Mouse (Mus musculus) frontal cortex, postnatal 14 days (tissue): ENCODE measurements around the gene Per1.

Experiments
- DNase-seq, 2 experiments: peaks; one replicate each; pipeline ENCODE4 v3.0.0; 2022; ENCODE audit warnings: low spot score in 2 of 2

The Per1 gene

DNA sequence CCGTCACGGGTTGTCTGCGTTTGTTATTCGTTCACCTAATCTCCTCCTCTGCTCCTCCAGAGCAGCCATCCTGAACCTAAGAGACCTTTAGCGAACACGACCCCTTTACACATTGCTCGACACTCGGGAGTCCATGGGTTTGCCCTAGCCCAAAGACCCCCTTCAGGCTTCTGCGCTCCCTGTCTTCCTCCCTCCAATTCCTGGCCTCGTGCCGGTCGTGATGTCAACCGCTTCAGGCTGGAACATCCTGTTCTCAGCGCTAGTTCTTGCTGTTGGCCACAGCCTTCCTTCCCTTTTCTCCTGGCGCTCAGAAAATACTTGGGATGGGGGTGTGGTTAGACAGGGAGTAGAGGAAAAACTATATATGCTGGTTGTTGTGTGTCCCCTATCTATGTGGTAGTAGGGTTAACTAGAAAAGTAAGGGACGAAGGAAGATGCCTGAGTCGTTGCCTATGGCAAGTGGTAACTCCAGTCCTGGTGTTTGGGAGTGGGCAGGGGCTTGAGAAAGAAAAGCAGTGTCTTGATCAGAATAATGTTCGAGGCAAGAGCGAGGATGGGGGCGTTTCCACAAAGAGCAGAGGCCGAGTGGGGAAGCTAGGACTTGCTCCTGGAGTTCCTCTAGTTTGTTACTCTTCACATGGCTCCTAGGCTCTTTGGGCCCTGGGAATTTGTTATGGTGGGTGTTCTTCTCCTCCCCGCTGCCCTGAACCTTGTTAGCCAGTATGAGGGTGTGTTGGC lies 4.3 kb downstream of the Per1 start:
- peak in 1 of 2 experiments; percentile 64 for DNase-seq

DNA sequence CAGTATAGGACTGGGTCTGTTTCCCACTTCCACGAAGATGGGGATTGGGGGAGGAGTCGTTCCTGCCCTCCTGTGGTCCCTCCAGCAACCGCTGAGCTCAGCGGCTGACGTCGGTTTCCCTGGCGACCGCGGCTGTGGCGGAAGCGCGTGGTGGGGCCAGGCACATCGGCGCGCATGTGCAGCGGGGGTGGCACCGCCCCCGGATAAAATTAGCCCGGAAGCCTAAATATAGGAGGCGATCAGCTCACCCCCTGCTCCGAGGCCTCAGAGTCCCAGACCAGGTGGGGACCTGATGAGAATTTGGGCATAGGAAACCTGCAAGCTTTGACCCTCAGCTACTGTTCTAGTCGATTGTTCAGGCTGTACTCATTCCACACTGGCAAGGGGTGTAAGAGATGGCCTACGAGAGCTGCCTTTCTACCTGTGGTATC lies 4.9 kb downstream of the Per1 start:
- DNase-seq: peak; percentile 85 to 89

DNA sequence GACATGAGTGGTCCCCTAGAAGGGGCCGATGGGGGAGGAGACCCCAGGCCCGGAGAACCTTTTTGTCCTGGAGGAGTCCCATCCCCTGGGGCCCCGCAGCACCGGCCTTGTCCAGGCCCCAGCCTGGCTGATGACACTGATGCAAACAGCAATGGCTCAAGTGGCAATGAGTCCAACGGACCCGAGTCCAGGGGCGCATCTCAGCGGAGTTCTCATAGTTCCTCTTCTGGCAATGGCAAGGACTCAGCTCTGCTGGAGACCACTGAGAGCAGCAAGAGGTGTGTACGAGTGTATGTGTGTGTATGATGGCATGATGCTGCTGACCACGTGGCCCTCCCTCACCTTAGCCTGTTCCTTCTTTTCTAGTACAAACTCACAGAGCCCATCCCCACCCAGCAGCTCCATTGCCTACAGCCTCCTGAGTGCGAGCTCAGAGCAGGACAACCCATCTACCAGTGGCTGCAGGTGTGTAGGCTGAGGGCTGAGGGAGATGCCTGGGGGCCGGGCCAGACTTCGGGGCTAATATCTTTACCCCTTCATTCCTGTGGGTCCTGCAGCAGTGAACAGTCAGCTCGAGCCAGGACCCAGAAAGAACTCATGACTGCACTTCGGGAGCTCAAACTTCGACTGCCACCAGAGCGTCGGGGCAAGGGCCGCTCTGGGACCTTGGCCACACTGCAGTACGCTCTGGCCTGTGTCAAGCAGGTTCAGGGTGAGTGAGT lies 5.8 kb downstream of the Per1 start:
- DNase-seq: peak in 1 of 2 experiments; percentile 21

DNA sequence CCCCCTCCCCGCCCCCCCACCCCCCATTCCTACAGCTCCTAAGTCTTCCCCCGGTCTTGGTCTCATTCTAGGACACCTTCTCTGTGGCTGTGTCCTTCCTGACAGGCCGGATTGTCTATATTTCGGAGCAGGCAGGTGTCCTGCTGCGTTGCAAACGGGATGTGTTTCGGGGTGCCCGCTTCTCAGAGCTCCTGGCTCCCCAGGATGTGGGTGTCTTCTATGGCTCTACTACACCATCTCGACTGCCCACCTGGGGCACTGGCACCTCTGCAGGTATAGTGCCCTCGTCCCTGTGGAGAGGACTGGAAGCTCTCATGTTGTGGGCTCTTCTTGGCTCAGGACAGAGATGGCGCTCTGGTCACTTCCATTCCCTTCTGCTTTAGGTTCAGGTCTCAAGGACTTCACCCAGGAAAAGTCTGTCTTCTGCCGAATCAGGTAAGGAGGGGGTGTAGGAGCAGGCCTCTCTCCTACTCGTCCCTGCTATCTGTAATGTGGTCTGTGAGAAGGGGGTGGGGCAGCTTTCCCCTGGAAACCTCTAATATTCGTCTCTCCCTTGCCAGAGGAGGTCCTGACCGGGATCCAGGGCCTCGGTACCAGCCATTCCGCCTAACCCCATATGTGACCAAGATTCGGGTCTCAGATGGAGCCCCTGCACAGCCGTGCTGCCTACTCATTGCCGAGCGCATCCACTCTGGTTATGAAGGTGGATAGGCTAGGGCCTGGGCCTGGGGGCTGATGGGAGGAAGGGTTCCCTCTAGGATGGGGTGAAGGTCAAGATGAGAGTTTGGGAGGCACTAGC lies 6.8 kb downstream of the Per1 start:
- no peak for DNase-seq

DNA sequence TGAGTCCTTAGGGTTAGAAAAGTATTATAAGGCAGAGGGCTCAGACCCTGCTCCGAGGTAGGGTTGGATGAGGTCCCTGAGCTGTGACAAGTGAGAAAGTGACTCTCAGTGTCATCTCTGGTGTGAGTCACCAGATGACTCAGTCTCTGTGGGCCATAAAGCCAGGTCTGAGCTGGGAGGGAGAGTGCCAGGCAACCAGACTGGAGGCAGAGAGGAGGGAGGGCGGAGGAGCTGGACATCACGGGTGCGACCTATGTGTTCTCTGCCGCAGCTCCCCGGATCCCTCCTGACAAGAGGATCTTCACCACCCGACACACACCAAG lies 7.3 kb downstream of the Per1 start:
- no peak for DNase-seq

DNA sequence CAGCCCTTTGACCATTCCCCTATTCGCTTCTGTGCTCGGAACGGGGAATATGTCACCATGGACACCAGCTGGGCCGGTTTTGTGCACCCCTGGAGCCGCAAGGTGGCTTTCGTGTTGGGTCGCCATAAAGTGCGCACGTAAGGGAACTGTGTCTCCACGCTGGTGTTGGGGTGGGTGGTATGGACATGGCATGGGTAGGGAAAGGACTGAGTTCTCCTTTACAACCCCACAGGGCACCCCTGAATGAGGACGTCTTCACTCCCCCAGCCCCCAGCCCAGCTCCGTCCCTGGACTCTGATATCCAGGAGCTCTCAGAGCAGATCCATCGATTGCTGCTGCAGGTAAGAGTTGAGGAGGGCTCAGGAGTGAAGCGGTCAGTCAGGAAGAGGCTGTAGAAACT lies 8.1 kb downstream of the Per1 start:
- DNase-seq: no peak

DNA sequence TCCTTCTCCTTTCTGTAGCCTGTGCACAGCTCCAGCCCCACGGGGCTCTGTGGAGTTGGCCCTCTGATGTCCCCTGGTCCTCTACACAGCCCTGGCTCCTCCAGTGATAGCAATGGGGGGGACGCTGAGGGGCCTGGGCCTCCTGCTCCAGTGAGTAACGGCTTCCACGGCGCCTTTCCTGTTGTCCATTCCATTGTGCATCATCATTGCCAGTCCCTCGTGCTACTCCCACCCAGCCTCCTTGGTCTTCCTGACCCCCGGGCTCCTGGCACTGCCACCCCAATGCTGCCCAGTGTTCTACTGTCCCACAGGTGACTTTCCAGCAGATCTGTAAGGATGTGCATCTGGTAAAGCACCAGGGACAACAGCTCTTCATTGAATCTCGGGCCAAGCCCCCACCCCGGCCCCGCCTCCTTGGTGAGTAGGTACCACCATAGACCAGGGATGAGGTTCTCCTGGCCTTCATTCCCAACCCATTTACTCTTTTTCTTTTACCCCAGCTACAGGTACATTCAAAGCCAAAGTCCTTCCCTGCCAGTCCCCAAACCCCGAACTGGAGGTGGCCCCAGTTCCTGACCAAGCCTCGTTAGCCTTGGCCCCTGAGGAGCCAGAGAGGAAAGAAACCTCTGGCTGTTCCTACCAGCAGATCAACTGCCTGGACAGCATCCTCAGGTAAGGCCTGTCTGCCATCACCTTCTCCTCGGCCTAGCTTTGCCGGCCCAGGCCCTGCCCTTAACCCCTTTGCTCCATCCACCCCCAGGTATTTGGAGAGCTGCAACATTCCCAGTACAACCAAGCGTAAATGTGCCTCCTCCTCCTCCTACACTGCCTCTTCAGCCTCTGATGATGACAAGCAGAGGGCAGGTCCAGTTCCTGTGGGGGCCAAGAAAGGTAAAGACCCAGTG lies 8.8 kb downstream of the Per1 start:
- DNase-seq: no peak

DNA sequence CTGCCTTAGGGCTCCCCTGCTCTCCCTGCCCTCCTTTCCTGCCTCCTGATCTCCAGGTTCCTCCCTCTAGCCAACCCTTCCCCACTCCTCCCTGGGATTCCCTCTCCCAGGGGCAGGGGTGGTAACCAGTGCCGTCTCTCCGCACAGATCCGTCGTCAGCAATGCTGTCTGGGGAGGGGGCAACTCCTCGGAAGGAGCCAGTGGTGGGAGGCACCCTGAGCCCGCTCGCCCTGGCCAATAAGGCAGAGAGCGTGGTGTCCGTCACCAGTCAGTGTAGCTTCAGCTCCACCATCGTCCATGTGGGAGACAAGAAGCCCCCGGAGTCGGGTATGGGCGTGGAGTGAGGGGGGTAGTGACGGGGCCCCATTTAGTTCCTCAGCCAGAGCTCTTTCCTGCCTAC lies 9.5 kb downstream of the Per1 start:
- peak in 1 of 2 experiments; percentile 5 for DNase-seq

DNA sequence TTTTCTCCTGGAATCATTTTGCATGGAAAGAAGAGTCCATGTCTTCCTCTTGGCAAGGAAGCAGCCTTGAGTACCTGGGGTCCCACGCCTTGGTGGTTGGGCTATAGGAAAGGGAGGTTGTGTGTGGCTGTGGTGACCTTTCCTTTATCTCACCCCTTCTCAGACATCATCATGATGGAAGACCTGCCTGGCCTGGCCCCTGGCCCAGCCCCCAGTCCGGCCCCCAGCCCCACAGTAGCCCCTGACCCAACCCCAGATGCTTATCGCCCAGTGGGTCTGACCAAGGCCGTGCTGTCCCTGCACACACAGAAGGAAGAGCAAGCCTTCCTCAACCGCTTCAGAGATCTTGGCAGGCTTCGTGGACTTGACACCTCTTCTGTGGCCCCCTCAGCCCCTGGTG lies 10.2 kb downstream of the Per1 start:
- DNase-seq: no peak

DNA sequence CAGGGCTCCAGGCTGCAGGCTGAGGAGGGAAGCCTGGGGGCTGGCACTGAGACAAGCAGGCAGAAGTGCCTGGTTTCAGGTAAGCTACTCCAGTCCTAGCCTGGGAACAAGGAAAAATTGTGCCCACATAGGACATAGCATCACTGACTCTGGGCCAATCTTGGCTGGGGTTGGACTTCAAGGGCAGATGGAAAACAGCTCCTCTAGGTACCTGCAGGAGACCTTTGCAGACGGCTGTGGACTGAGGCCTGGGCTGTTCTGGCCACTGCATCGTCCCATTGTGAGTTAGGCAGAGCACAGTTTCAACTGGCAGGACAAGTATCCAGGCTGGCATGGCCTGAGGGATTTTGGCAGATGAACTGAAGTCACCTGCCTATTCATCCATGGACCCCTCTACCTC lies 10.8 kb downstream of the Per1 start:
- DNase-seq: no peak

DNA sequence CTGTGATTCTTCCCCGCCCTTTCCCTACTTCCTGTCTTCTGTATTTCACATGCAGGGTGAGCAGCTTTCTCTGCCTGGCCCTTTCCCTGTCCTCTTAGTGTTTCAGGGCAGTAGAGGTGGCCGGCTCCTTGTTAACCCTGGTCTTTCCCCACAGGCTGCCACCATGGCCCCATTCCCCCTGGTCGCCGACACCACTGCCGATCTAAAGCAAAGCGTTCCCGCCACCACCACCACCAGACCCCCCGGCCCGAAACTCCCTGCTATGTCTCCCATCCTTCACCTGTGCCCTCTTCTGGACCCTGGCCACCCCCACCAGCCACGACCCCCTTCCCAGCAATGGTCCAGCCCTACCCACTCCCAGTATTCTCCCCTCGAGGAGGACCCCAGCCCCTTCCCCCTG lies 11.3 kb downstream of the Per1 start:
- DNase-seq: no peak

DNA sequence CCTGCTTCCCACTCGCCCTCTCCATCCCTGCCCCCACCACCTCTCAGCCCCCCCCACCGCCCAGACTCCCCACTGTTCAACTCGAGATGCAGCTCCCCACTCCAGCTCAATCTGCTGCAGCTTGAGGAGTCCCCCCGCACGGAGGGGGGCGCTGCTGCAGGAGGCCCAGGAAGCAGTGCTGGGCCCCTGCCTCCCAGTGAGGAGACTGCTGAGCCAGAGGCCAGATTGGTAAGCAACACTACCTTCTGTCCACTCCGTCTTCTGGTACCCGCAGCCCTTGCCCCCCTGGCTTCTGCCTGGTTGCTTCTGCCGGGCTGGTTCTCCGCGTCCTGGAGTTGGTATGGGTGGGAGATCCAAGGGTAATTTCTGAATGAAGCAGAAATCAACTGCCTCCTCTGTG lies 11.8 kb downstream of the Per1 start:
- no peak for DNase-seq

DNA sequence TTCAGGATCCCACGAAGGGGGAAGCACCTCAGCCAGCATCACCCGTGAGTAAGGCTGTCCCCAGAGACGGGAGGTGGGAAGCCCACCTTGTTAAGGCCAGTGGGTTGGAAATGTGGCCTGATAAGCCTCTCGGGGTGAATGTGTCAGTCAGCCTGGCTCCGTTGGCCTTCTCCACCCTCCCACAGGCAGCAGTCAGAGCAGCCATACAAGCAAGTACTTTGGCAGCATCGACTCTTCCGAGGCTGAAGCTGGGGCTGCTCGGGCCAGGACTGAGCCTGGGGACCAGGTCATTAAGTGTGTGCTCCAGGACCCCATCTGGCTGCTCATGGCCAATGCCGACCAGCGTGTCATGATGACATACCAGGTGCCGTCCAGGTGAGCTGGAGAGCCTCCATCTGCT lies 12.7 kb downstream of the Per1 start:
- peak in 1 of 2 experiments; percentile 7 for DNase-seq

DNA sequence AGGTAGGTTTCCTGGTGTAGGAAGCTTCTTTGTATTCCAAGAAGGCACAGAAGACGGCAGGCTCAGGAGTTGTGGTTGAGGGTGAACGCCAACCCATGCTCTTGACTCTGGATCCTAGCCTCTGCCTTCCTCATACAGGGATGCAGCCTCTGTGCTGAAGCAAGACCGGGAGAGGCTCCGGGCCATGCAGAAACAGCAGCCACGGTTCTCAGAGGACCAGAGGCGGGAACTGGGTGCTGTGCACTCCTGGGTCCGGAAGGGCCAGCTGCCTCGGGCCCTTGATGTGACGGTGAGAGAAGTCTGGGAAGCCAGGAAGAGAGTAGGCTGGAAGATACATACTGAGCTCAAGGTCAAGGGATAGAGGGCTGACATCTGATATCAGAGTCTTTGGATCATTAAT lies 13.2 kb downstream of the Per1 start:
- peak in 1 of 2 experiments; percentile 6 for DNase-seq

DNA sequence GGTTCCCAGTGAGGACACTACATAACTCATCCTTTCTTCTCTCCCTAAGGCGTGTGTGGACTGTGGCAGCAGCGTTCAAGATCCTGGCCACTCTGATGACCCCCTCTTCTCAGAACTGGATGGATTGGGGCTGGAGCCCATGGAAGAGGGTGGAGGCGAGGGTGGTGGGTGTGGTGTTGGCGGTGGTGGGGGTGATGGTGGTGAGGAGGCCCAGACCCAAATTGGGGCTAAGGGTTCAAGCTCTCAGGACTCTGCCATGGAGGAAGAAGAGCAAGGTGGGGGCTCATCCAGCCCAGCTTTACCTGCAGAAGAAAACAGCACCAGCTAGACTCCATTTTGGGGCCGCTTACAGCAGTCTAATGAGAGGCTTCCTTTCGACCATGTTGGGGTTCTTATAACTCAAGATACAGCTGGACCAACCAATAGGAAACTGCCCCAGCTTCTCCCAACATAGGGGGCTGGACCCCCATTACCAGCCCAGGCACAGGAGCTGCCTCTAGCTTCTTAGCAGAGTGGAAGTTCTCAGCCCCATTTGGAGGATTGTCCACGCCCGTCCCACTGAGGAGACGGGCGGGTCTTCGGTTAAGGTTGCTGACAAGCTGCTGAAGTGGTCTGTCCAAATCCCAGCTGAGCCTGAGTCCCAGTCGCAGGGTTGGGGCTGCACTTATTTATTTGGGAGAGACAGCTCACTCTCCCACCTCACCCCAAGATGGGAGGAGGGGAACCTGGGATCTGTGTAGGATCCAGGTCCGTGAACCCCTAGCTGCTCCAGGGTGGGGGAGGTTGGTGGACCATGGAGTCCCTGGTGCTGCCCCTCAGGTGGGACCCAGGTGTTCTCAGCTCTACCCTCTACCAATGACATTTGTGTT lies 14.2 kb downstream of the Per1 start:
- peak in 1 of 2 experiments; percentile 10 for DNase-seq

DNA sequence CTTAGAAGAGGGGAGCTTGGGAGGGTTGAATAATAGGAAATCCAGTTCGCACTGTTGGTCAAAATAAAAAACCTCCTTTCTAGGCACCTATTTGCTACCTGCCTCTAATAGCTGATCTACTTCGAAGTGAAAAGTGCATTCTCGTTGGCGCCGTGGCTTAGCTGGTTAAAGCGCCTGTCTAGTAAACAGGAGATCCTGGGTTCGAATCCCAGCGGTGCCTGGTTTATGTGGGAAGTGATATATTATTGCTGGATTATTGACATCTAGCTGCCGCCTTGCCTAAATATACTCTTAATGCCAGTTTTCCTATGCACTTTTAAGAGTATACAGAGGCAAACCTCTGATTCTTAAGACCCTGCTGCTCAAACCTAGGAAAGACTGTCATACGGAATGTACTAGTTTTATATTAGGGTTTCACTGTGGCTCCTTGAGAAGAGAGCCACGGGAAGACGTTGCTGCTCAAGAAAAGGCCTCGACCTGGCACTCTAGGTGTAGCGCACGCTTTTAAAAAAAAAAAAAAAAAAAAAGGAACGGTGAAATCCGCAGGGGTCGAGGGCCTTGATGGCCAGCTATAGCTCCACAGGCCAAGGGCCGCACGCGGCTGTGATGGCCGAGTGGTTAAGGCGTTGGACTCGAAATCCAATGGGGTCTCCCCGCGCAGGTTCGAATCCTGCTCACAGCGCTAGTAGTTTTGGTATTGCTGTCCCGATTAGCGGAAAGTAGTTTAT lies 15.5 kb downstream of the Per1 start:
- peak; percentile 80 to 90 for DNase-seq

DNA sequence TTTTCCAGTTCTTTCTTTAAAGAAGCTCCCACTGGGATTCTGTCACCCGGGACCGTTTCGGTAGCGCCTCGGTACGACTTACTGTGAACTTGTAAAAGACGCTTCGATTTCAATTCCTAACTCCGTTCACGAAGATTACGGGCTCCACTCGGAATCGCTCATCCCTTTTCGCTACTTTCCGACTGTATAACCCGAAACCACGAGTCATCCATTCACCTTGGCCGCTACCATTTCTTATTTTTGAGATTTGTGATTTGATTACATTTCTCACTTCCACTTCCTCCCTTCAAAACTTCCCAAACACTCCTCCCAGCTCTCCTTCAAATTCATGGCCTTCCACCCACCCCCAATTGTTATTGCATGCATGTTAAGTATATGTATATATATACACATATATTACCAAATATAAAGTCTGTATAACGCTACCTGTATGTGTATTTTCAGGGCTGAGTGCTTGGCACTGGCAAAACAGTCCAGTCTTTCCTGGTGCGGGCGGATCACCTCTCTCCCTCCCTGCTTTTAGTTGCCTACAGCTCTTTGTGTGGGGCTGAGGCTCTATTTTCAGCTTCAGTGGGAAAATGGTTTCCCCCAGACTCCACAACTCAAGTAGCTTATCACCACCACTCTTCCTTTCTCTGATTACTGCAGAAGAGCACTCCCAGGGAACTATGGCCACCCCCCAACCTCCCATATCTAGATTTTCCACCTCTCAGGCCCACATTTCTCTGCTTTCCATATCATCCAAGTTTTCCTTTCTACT lies 16.2 kb downstream of the Per1 start:
- no peak for DNase-seq

DNA sequence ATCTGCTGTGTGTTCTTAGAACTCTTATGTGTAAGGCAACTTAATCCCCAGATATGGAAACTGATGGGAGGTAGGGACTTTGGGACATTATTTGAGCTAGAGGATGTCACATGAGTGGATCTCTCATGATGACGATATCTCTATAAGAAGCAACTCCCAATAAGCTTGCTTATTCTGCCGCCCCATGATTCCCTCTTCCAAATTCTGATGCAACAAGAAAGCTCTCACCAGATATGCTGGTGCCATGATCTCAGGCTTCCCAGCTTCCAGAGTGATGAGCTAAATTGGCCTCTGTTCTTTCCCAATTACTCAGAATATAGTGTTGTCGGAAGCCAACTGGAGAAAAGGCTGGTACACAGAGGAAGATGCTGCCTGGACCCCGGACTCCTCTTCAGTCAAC lies 16.8 kb downstream of the Per1 start:
- DNase-seq: no peak

DNA sequence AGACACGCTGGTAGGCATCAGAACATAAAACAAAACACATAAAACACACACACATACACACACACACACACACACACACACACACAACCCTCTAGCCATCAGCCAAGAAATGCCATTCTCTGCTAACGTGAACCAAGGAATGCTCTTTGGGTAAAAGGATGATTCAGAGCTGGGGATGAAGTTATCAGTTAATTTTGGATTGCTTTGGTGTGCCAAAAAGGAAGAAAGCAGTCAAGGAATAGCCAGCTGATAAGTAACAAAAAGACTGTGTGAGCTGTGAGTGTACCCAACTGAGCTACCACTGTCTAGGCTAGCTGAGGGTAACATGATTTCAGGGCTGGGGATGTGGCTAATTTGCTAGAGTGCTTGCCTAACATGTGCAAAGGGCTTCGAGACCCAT lies 19.0 kb downstream of the Per1 start:
- no peak for DNase-seq
